Mouse (Mus musculus): ENCODE measurements at regions not wholly inside any gene's neighbourhood (a gene's known extent, or its start where the extent isn't known, plus 50 kb on each side); places are given as distances from the start of the nearest gene placed in this dataset.

GRCm38 (mm10) chr12:98337644-98338043 is 69.2 kb downstream of the Gpr65 start:
- intact Hi-C loops (cut with DNase I): no loop called here
- no peak for DNase-seq (ENCODE audit: low spot score)

DNA sequence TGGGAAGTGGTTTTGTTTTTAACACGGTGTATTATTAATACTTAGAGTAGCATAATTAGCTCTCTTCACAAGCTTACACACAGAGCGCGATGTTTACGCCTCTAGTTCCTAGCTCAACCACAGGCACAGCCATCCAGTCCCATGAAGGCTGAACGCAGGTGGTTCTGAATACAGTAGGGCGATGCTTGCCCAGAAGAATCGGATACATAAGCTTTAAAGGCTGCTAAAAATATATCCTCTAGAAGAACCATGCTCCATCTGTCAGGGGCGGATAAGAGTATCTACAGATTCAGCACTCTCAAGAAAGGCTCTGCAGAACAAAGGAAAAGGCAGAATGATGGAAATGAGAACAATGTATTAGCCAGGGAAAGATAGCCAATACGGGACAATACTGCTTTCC is 71.1 kb downstream of the Gpr65 start:
- intact Hi-C loops (cut with DNase I): no loop called here

GRCm38 (mm10) chr12:98342158-98342557 is 73.7 kb downstream of the Gpr65 start:
- intact Hi-C loops (cut with DNase I): no loop called here
- no peak for DNase-seq (ENCODE audit: low spot score)

More for the DNA sequence above, 71.1 kb downstream of the Gpr65 start:
- no peak for DNase-seq (ENCODE audit: low spot score)

DNA sequence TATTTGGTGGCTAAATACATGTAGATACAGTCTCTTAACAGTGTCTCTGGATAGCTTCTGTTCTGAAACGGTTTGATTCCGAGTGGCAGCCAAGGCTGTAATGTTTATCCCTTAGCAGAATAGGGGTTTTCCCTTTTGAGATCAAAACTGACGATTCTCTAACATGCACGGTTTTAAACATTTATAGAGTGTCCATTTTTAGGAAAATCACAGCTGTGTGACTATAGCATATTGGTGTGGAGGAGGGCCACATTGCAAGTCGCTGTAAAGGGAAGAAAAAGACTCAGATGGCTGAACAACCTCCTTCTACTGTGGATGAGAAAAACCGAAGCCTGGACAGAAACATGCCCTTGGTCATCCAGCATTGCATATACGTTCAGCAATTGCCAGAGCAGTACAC is 75.2 kb downstream of the Gpr65 start:
- DNase-seq (ENCODE audit: low spot score): no peak
- intact Hi-C loops (cut with DNase I): no loop called here

DNA sequence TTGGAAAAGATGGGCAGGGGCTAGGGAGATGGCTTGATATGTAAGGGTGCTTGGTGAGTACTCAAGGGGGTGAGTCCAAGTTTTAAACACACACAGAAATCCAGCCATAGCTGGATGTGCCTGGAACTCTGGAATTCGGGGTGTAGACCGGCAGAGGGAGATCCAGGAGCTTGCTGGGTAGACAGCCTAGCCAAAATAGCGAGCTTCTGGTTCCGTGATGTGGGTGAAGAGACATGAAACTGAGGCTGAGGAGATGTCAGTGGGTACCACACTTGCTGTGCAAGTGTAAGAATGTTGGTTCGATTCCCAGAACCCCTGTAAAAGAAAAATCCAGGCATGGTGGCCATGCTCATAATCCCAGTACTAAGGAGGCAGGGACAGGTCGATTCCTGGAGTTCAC is 78.6 kb downstream of the Gpr65 start:
- intact Hi-C loops (cut with DNase I): loop anchor here (1.0 to 5.0 kb wide), 3 partner anchors 23 to 135 kb away; no protein-coding TSS in a partner anchor
- no peak for DNase-seq (ENCODE audit: low spot score)

GRCm38 (mm10) chr12:98347550-98348318 is 79.3 kb downstream of the Gpr65 start:
- intact Hi-C loops (cut with DNase I): loop anchor here (1.0 to 5.0 kb wide), 3 partner anchors 23 to 135 kb away; no protein-coding TSS in a partner anchor
- DNase-seq (ENCODE audit: low spot score): no peak

- intact Hi-C loops (cut with DNase I): loop anchor here (5.0 kb wide), 1 partner anchor 138 kb away; no protein-coding TSS in a partner anchor
- no peak for DNase-seq (ENCODE audit: low spot score)
Measured at GRCm38 (mm10) chr12:98349864-98350643, 81.6 kb downstream of the Gpr65 start.

GRCm38 (mm10) chr12:98352401-98352800 is 84.0 kb downstream of the Gpr65 start:
- intact Hi-C loops (cut with DNase I): no loop called here
- DNase-seq (ENCODE audit: low spot score): no peak

DNA sequence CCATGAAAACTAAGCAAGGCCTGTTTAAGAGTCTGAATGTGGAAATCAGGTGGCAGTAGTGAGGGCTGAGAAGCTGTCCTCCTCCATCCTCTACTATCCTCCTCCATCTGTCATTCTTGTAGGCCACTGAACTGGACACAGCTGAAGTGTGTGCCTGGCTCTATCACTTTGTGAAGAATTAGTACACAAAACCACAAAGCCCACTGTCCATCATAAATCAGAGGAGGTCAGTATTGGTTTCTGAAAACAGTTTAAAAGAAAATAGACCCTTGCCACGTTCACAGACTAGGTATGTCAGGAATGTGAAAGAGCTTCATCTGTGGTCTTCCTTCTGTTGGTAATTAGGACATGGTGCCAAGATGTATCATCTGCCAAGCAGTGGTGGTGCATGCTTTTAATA is 86.1 kb downstream of the Gpr65 start:
- DNase-seq (ENCODE audit: low spot score): no peak

DNA sequence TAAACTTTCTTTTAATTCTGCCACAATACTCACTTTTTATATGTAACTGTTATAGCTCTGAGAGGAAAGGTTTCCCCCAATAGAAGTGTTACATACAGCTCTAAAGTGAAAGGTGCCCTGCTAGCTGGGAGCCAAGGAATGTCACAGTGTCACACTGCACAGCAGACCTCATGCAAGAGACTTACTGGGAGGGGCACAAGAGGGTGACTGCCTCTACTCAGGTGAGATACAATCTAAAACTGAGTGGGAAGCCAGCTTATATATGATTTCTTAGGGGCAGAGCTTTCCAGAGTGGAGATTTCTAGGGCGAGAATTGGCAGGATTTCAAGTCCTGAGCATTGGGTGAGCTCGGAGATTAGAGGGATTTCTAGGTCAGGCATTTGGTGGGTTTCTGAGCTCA is 99.1 kb downstream of the Gpr65 start:
- intact Hi-C loops (cut with DNase I): no loop called here

More for the DNA sequence above, 86.1 kb downstream of the Gpr65 start:
- intact Hi-C loops (cut with DNase I): no loop called here

DNA sequence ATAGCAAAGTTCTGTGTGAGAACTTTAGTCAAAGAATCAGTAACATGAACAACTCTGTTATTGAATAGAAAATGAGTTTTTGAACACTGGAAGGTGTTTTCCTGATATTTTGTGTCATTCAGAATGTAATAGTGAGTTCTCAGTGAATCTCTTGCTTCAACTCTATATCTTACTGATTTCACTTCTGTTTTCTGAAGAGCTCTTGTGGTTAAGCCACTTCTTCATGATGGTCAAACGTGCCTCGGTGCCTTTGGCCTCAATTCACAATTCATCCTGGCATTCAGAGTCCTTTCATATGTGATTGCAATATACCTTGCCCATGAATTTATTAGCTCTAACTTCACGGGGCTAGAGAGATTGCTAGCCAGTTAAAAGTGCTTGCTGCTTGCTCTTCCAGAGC is 102.3 kb downstream of the Gpr65 start:
- no peak for DNase-seq (ENCODE audit: low spot score)
- intact Hi-C loops (cut with DNase I): no loop called here

More for the DNA sequence above, 99.1 kb downstream of the Gpr65 start:
- DNase-seq (ENCODE audit: low spot score): no peak

DNA sequence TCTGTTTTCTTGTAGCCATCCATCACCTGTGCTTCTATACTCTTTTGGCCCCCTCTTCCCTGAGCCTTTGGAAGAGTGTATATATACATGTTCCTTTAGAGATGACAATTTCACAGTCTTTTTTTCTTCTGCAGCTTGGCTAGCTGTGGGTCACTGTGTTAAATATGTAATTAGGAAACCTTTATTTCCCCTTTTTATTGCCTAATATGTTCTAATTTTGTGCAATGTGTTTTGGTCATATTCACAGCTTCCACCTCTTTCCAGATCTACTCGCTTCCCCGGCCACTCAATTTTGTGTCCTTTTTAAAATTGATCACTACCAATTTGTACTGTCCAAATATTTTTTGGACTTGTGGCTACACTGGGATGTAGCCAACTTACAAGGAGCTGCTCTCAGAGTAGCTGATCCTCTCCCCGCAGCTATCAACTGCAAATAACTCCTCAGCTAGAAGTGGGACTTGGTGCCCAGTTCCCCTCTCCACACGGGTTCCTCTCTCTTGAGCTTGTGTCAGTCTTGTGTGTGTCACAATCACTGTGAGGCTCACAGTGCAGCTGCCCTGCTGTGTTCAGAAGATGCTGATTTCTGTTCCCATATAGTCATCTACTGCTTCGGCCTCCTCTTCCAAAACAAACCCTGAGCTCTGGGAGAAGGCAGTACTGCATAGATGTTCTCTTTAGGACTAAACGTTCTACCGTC is 106.9 kb downstream of the Gpr65 start:
- DNase-seq (ENCODE audit: low spot score): no peak
- intact Hi-C loops (cut with DNase I): no loop called here
